Mouse (Mus musculus) forebrain, postnatal 0 days (tissue): ENCODE data around the gene Cd247. TPM values are rescaled to one million over a fixed set of nuclear protein-coding genes. Genes with fewer than 3 reads are reported as not detected.

Experiments used
- ATAC-seq: fragments of 200-750 bp; cut with Nextera tagmentation; 2 replicates; pipeline ENCODE4 v1.8.0; 2017; ENCODE audit warnings: mild to moderate bottlenecking, moderate library complexity
- DNase-seq: peaks from one replicate; pipeline ENCODE4 v3.0.0-alpha.2; 2015
- H3K27ac ChIP-seq: fragments of 300-500 bp; sonication (generic); 2 replicates; pipeline ENCODE4 v1.5.1; 2014; ENCODE audit warnings: low read depth, mild to moderate bottlenecking, antibody characterized with exemption, low read length, moderate library complexity, mixed read lengths
- H3K27me3 ChIP-seq: fragments of 300-500 bp; sonication (generic); 2 replicates; pipeline ENCODE4 v1.6.1; 2014; ENCODE audit warnings: mild to moderate bottlenecking, low read length, mixed read lengths; ENCODE audit not compliant: insufficient read depth
- H3K36me3 ChIP-seq: fragments of 300-500 bp; sonication (generic); 2 replicates; pipeline ENCODE4 v1.6.1; 2014; ENCODE audit warnings: mild to moderate bottlenecking, moderate library complexity; ENCODE audit not compliant: insufficient read depth
- H3K4me1 ChIP-seq: fragments of 300-500 bp; sonication (generic); 2 replicates; pipeline ENCODE4 v1.6.1; 2014; ENCODE audit warnings: antibody characterized with exemption; ENCODE audit not compliant: insufficient read depth
- H3K4me2 ChIP-seq: fragments of 300-500 bp; sonication (generic); 2 replicates; pipeline ENCODE4 v1.6.1; 2014; ENCODE audit warnings: low read depth, mild to moderate bottlenecking, moderate library complexity
- H3K4me3 ChIP-seq: fragments of 300-500 bp; sonication (generic); 2 replicates; pipeline ENCODE4 v1.5.1; 2014; ENCODE audit warnings: low read depth, low read length, mixed read lengths
- H3K9ac ChIP-seq: fragments of 300-500 bp; sonication (generic); 2 replicates; pipeline ENCODE4 v1.6.1; 2014; ENCODE audit warnings: mild to moderate bottlenecking
- H3K9me3 ChIP-seq: fragments of 300-500 bp; sonication (generic); 2 replicates; pipeline ENCODE4 v1.6.1; 2016; ENCODE audit warnings: low read length
- CTCF ChIP-seq: sonication (generic); IDR thresholded peaks from 2 replicates; pipeline ENCODE4 v1.5.1; 2016; ENCODE audit warnings: antibody characterized with exemption, control low read depth, low read depth
- WGBS: fragments of 180-500 bp; shearing (Covaris S2); extraction: QIAGEN DNeasy Blood & Tissue Kit; methylation state at CpG from one replicate; pipeline ENCODE4 v1.1.7; 2014; 5-methylcytosine and 5-hydroxymethylcytosine counted together
- polyA plus RNA-seq: library from polyadenylated mRNA; unstranded; fragments of >200 nt; fragmentation: Nextera tagmentation; extraction: Ambion mirVana; gene quantifications from 2 replicates; pipeline ENCODE4 v1.2.1, GENCODE M21; 2015
- total RNA-seq: library from RNA; depleted of rRNA; stranded (reverse); fragments of >200 nt; gene quantifications from 2 replicates; pipeline ENCODE4 v1.2.3, GENCODE M21; 2014; rRNA removed

Cd247 gene
- total and polyA plus RNA-seq, 2 experiments from 2014 or later = 0.14 to 0.67 TPM

GRCm38 (mm10) chr1:165909471-165909870 lies 121.0 kb downstream of the Cd247 start:
- Histone ChIP-seq H3K4me3 (no peak overlapping the region), H3K27ac (no peak overlapping the region), H3K4me1 (peaks cover 5% of the 10 kb centered on the region; the same call in 1 of the 2 replicates), H3K4me2 (no peak overlapping the region), H3K36me3 (peaks cover 25% of the 10 kb centered on the region), H3K27me3 (no peaks in the 10 kb centered on the region), H3K9ac (no peak overlapping the region), H3K9me3 (no peaks in the 10 kb centered on the region)
- WGBS = 77% methylated on average over 3 of the region's 3 CpGs
- ATAC-seq (no peak), DNase-seq (no peak)
- no peak for TF ChIP-seq CTCF

- Histone ChIP-seq H3K4me3 (no peak overlapping the region), H3K9me3 (no peaks in the 10 kb centered on the region), H3K27ac (no peak overlapping the region; the same call in 1 of the 2 replicates), H3K36me3 (peaks cover 9% of the 10 kb centered on the region; the same call in 1 of the 2 replicates), H3K27me3 (no peaks in the 10 kb centered on the region), H3K9ac (no peak overlapping the region), H3K4me2 (no peak overlapping the region), H3K4me1 (peaks cover 8% of the 10 kb centered on the region; the same call in 1 of the 2 replicates)
- peak; percentile 49 for DNase-seq
- peak; percentile 89 for ATAC-seq
- no peak for TF ChIP-seq CTCF
- 21% methylated on average over 2 of the region's 2 CpGs for WGBS
These were observed 125.4 kb downstream of the Cd247 start for GRCm38 (mm10) chr1:165913720-165914415.

- no peak for TF ChIP-seq CTCF
- Histone ChIP-seq H3K27ac (no peak overlapping the region; the same call in 1 of the 2 replicates), H3K9ac (no peak overlapping the region), H3K4me1 (peaks cover 9% of the 10 kb centered on the region; the same call in 1 of the 2 replicates), H3K27me3 (no peaks in the 10 kb centered on the region), H3K9me3 (no peaks in the 10 kb centered on the region), H3K36me3 (0 out of 2 replicates have a peak, but pooled peaks cover 7% of the 10 kb centered on the region), H3K4me3 (no peak overlapping the region), H3K4me2 (no peak overlapping the region)
- DNase-seq = no peak
- 20% methylated on average over 2 of the region's 2 CpGs for WGBS
- ATAC-seq = no peak
These were observed 125.9 kb downstream of the Cd247 start for GRCm38 (mm10) chr1:165914416-165914801.

- TF ChIP-seq CTCF = 0 out of 2 replicates have a peak, but pooled peaks have one; percentile 8
- 85% methylated on average over 3 of the region's 3 CpGs for WGBS
- Histone ChIP-seq H3K27ac (no peak overlapping the region), H3K9me3 (no peaks in the 10 kb centered on the region), H3K4me2 (no peak overlapping the region), H3K36me3 (0 out of 2 replicates have a peak, but pooled peaks cover 2% of the 10 kb centered on the region), H3K4me3 (no peak overlapping the region), H3K4me1 (0 out of 2 replicates have a peak, but pooled peaks cover 4% of the 10 kb centered on the region), H3K9ac (no peak overlapping the region), H3K27me3 (no peaks in the 10 kb centered on the region)
- ATAC-seq = no peak
- no peak for DNase-seq
These were observed 132.5 kb downstream of the Cd247 start for GRCm38 (mm10) chr1:165921026-165921425.

- 68% methylated on average over 1 of the region's 1 CpGs for WGBS
- no peak for DNase-seq
- Histone ChIP-seq H3K27me3 (no peaks in the 10 kb centered on the region), H3K9ac (no peak overlapping the region), H3K9me3 (no peaks in the 10 kb centered on the region), H3K4me1 (0 out of 2 replicates have a peak, but pooled peaks cover 4% of the 10 kb centered on the region), H3K36me3 (no peaks in the 10 kb centered on the region), H3K4me2 (no peak overlapping the region), H3K4me3 (no peak overlapping the region), H3K27ac (no peak overlapping the region)
- TF ChIP-seq CTCF = no peak
- no peak for ATAC-seq
These were observed 134.0 kb downstream of the Cd247 start for GRCm38 (mm10) chr1:165922488-165922887.

GRCm38 (mm10) chr1:165925207-165925606 lies 136.7 kb downstream of the Cd247 start:
- H3K27me3 ChIP-seq = no peaks in the 10 kb centered on the region
- no peak for ATAC-seq
- H3K27ac ChIP-seq = no peak overlapping the region
- H3K9ac ChIP-seq = no peak overlapping the region
- no peak overlapping the region for H3K4me3 ChIP-seq
- 83% methylated on average over 2 of the region's 2 CpGs for whole genome bisulfite sequencing
- H3K36me3 ChIP-seq = no peaks in the 10 kb centered on the region
- no peaks in the 10 kb centered on the region for H3K9me3 ChIP-seq
- no peak overlapping the region for H3K4me2 ChIP-seq
- no peak for DNase-seq
- no peaks in the 10 kb centered on the region for H3K4me1 ChIP-seq
- no peak for TF ChIP-seq CTCF

Other genes with a start within 250 kb of the Cd247 start
- 23.9 and 25.2 TPM in 2 replicates for gene Mpzl1, start 154.1 kb upstream of the Cd247 start, total RNA-seq
- 117 and 127 TPM in 2 replicates for gene Mpzl1, start 154.1 kb upstream of the Cd247 start, polyA plus RNA-seq
- 5.9 and 8.0 TPM in 2 replicates for gene Rcsd1, start 78.9 kb upstream of the Cd247 start, total RNA-seq
- gene Rcsd1, start 78.9 kb upstream of the Cd247 start, polyA plus RNA-seq = 7.5 and 7.9 TPM in 2 replicates
- gene Creg1, start 24.9 kb upstream of the Cd247 start, total RNA-seq = 20.0 and 22.7 TPM in 2 replicates
- 34.7 and 42.3 TPM in 2 replicates for gene Creg1, start 24.9 kb upstream of the Cd247 start, polyA plus RNA-seq
- 14.3 and 22.2 TPM in 2 replicates for gene Pou2f1, start 214.0 kb downstream of the Cd247 start, total RNA-seq
- gene Pou2f1, start 214.0 kb downstream of the Cd247 start, polyA plus RNA-seq = 11.1 and 16.7 TPM in 2 replicates